Mouse (Mus musculus): Measurements from ENCODE around the gene Map1b. TPM values are rescaled to one million over a fixed set of nuclear protein-coding genes. Genes with fewer than 3 reads are reported as not detected.

Gene Map1b
- polyA plus RNA-seq, 1 experiment: not detected

DNA sequence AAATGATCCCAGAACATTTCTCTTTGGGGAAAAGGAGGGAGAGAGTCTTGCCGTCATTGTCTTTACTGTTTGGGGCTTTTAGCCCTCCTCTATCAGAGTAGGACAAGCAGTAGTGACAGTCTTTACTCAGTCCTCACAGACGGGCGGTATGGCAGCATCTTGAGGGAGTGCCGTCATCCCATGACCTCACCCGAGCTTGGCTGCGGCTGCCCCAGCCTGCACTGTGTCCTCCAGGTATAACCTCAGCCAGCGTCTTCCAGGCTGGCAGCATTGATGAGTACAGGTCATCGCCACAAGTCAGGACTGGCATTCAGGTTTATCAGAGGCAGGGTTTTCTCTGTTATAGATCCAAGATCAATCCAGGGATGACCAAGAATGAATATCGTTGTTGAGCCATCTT is 99.7 kb downstream of the Map1b start:
- Histone ChIP-seq H3K27me3 (replicated peaks) (no peaks in the 10 kb centered on the region), H3K36me3 (replicated peaks; ENCODE audit: low read length) (peaks cover 66% of the 10 kb centered on the region)
- TF ChIP-seq GATA1 (IDR thresholded peaks at IDR 0.05; ENCODE audit: borderline replicate concordance, low read length) (no peak), FLI1 (IDR thresholded peaks at IDR 0.05; ENCODE audit: low read length) (no peak)

DNA sequence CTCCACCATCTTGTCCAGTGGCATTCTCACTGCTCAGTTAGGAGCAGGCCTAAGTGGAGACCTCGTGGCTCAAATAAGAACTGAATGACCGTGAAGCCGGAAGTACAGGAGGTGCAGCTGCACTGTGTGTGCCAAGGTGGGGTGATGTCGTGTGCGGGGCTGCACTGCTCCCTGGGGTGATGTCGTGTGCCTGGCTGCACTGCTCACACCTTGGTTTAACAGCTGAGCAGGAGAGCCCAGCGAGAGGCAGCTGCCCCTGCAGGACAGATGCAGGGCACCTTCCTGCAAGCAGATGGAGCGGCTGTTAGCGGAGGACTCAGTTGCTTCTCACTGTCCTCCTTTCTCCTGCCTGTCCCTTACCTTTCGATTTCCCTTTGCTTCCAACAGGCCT is 102.0 kb downstream of the Map1b start:
- Histone ChIP-seq H3K4me3 (replicated peaks) (no peak overlapping the region), H3K36me3 (replicated peaks; ENCODE audit: low read length) (peaks cover 84% of the 10 kb centered on the region), H3K9me3 (no peaks in the 10 kb centered on the region), H3K4me1 (peaks cover 53% of the 10 kb centered on the region), H3K27me3 (replicated peaks) (no peaks in the 10 kb centered on the region)
- no peak for TF ChIP-seq FLI1 (IDR thresholded peaks at IDR 0.05; ENCODE audit: low read length)
- no peak for TF ChIP-seq GATA1 (IDR thresholded peaks at IDR 0.05; ENCODE audit: borderline replicate concordance, low read length)

More for the DNA sequence above, 99.7 kb downstream of the Map1b start:
- no peaks in the 10 kb centered on the region for H3K9me3 ChIP-seq
- peaks cover 42% of the 10 kb centered on the region for H3K4me1 ChIP-seq
- H3K4me3 ChIP-seq (replicated peaks): no peak overlapping the region

DNA sequence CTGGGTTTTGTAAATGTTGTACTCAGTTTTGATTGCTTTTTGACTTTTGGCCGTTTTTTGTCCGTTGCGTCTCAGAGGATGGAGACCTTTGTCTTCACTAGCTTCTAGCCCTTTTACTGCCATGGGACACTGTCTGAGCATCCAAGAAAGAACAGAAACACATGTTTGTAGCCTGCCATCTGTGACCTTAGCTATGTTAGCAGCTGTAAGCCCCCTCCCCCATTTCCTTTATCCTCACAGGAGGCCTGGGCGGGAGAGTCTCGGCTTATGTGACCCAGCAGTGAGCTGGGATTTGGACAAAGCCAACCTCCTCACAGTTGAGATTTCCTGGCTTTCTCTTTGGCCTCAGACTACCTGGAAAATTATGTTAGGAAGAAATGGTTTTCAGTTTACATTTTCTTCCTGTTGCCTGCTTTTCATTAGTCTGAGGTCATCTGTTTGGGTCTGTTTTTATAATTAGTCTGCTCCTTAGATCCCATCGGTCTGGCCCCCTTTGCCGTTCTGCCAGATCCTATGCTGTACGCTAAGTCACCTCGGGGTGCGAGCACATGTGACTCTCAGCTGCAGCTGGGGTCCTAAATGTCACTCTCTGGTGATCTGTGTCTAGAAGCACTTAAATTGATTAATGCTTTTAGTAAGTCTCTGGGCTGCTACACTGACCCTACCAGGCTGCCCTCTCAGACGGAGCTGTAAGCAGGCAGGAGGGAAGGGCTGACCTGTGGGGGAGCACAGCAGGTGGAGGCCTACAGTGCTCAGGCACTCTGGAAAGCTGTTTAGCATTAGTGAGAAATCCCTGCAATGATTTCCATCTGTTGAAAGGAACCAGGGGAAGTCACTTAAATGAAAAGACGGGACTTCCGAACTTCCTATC is 102.6 kb downstream of the Map1b start:
- TF ChIP-seq GATA1 (IDR thresholded peaks at IDR 0.05; ENCODE audit: borderline replicate concordance, low read length) (no peak), FLI1 (IDR thresholded peaks at IDR 0.05; ENCODE audit: low read length) (no peak)
- Histone ChIP-seq H3K36me3 (replicated peaks; ENCODE audit: low read length) (peaks cover 86% of the 10 kb centered on the region), H3K4me3 (replicated peaks) (no peak overlapping the region), H3K4me1 (peaks cover 51% of the 10 kb centered on the region), H3K27me3 (replicated peaks) (no peaks in the 10 kb centered on the region), H3K9me3 (no peaks in the 10 kb centered on the region)

DNA sequence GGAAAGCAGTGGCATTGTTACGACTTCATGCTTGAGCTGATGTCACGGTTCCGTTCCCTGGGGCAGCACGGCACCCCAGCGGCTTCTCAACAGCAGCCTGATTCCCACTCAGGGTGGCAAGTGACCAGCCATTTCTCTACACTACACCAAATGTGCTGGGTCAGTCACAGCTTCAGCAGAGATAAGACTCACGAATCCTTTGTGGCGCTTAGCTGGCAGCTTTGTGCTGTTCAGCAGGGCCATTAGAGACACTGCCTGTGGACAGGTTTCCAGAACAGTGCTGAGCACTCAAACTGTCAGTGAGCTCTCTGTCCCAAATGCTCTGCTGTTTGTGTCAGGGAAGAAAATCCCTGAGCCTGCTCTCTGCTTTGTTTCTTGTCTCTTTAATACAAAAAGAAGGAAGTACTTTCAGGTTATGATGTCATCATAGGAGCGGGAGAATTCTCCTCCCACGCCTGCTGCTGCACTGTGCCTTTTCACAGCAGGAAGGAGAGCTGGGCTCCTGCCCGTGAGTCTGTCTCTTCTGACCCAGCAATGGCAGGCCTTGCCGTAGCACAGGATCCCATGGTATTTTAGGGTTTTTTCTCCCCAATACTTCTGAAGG is 103.8 kb downstream of the Map1b start:
- Histone ChIP-seq H3K4me1 (peaks cover 51% of the 10 kb centered on the region), H3K36me3 (replicated peaks; ENCODE audit: low read length) (peaks cover 85% of the 10 kb centered on the region), H3K4me3 (replicated peaks) (peak overlapping the region; percentile 79), H3K9me3 (no peaks in the 10 kb centered on the region), H3K27me3 (replicated peaks) (no peaks in the 10 kb centered on the region)
- no peak for TF ChIP-seq FLI1 (IDR thresholded peaks at IDR 0.05; ENCODE audit: low read length)
- 0 out of 3 replicates have a peak, but pooled peaks have one; percentile 6 for TF ChIP-seq GATA1 (IDR thresholded peaks at IDR 0.05; ENCODE audit: borderline replicate concordance, low read length)

DNA sequence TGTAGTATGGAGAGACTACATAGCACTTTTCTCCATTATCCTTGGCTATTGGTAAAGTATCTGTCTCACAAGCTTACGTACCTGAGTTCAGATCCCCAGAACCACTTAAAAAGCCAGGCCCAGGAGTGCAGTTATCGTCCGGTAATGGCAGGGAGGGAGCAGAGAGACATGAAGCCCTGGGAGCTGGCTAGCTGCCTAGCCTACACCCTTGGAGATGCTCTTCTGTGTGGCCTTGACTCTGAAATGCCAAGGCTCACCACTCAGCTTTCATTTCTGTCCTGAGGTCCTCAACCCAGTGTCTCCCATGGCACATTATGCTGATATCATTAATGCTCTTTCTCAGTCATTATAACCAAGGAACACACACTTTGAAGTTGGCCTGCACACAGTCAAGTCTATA is 104.6 kb downstream of the Map1b start:
- no peak for TF ChIP-seq GATA1 (IDR thresholded peaks at IDR 0.05; ENCODE audit: borderline replicate concordance, low read length)
- TF ChIP-seq FLI1 (IDR thresholded peaks at IDR 0.05; ENCODE audit: low read length): no peak
- Histone ChIP-seq H3K36me3 (replicated peaks; ENCODE audit: low read length) (peaks cover 90% of the 10 kb centered on the region), H3K9me3 (no peaks in the 10 kb centered on the region), H3K27me3 (replicated peaks) (no peaks in the 10 kb centered on the region), H3K4me1 (peaks cover 51% of the 10 kb centered on the region), H3K4me3 (replicated peaks) (no peak overlapping the region)

DNA sequence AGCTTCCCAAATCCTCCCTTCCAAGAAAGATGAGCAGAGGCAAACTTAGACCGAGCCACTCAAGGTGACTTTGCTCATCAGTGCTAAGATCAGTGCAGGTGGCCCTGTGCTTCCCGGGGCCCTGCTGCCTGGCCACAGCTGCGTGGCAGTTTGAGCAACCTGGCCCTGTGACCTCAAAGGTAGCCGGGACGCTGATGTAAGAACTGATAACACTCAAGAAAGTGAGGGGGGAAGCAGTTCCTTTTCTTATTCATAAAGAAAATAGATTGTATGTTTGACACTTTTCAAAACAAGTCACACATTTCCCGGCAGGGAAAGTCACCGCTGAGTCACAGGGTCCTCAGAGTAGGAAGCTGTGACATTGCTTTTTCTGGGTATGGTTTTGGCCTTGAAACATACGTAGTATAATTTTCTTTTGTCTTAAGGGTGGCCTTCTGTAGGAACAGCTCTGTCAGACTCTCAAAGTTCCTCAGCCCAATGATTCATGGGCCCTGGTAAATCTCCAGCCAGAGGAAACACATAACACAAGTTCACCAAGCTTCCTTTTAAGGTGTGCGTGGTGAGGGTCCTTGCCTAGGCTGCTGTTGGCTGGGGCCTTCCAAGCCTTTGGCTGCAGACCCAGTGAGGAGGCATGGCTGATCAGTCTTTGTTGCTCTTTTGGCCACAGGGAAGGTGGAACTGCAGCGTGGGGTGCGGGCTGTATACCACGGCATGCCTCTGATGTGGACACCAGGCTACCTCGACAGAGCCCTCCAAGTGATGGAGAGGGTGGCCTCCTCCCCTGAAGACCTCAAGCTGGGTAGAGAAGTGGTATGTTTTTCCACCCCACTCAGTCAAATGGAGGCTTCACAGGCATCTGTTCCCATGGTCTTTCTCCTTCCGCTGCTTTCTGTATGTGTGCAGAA is 105.5 kb downstream of the Map1b start:
- TF ChIP-seq FLI1 (IDR thresholded peaks at IDR 0.05; ENCODE audit: low read length): no peak
- no peak for TF ChIP-seq GATA1 (IDR thresholded peaks at IDR 0.05; ENCODE audit: borderline replicate concordance, low read length)
- H3K27me3 ChIP-seq (replicated peaks): no peaks in the 10 kb centered on the region

DNA sequence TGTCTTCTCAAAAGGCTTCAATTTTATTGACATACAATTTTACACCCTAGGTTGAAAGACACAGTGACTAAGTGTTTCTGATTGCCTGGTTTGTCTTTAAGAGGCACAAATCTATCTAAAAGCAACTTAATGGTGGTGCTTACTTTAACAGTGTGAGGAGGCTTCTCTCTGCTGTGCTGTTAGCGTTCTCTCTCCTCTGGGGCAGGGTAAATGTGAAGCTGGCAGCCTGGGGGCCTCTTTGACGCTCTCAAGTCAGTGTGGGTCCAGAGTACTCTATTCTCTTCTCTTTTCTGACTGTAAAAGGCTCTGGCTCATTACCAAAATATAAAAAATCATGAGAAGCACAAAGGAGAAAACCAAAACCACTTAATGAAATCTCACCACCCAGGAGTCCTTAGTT is 107.1 kb downstream of the Map1b start:
- Histone ChIP-seq H3K27me3 (replicated peaks) (no peaks in the 10 kb centered on the region), H3K36me3 (replicated peaks; ENCODE audit: low read length) (peaks cover 86% of the 10 kb centered on the region), H3K4me1 (peaks cover 42% of the 10 kb centered on the region), H3K9me3 (no peaks in the 10 kb centered on the region), H3K4me3 (replicated peaks) (no peak overlapping the region)
- no peak for TF ChIP-seq GATA1 (IDR thresholded peaks at IDR 0.05; ENCODE audit: borderline replicate concordance, low read length)
- no peak for TF ChIP-seq FLI1 (IDR thresholded peaks at IDR 0.05; ENCODE audit: low read length)

More for the DNA sequence above, 105.5 kb downstream of the Map1b start:
- Histone ChIP-seq H3K36me3 (replicated peaks; ENCODE audit: low read length) (peaks cover 89% of the 10 kb centered on the region), H3K4me3 (replicated peaks) (peak overlapping the region; percentile 69), H3K9me3 (no peaks in the 10 kb centered on the region), H3K4me1 (peaks cover 47% of the 10 kb centered on the region)

DNA sequence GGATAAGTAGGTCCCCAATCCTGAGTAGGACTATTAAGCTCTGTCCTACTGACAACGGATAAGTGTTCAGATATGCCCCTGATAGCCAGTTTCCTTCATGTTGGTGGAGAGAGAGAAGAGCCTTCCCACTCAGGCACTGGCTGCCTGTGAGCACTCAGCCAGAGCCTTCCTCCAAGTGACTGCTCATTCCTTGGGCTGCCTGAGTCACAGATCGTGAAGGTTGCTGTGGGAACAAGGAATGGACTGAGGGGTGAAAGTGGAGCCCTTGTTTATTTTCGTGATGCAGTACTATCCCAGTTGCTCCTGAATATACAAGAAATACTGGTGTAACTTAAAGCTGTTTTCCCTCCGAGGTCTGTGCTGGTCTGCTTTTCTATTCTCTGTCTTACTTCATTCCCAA is 117.0 kb downstream of the Map1b start:
- H3K9me3 ChIP-seq: no peaks in the 10 kb centered on the region
- H3K36me3 ChIP-seq (replicated peaks; ENCODE audit: low read length): peaks cover 48% of the 10 kb centered on the region
- TF ChIP-seq FLI1 (IDR thresholded peaks at IDR 0.05; ENCODE audit: low read length) (no peak), GATA1 (IDR thresholded peaks at IDR 0.05; ENCODE audit: borderline replicate concordance, low read length) (no peak)
- no peak overlapping the region for H3K4me3 ChIP-seq (replicated peaks)
- peaks cover 19% of the 10 kb centered on the region for H3K4me1 ChIP-seq
- H3K27me3 ChIP-seq (replicated peaks): no peaks in the 10 kb centered on the region

DNA sequence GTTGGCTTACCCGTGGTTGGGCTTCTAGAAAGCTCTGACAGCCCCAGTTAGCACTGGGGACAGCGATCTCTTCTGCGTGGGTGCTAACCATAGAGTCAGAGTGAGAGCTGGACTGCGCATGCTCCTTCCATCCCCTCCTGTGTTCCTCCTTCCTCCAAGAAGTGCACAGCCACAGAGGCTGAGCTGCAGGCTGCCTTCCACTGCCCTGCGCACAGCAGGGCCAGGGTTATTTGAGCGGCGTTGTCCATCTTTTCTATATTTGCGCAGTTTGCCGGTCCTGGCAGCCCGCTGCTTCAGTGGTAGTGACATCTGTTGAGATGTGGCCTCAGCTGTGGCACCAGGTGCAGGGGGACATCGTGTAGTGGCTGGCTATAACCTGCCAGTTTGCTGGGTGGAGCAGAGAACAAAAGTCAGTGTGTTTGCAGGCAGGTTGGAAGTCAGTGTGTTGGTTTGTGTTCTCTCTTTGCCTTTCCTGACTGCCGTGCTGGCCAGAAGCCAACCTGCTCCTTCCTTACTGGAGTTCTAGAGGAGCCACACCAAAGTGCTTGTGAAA is 118.1 kb downstream of the Map1b start:
- no peaks in the 10 kb centered on the region for H3K9me3 ChIP-seq
- peaks cover 39% of the 10 kb centered on the region for H3K36me3 ChIP-seq (replicated peaks; ENCODE audit: low read length)
- H3K27me3 ChIP-seq (replicated peaks): no peaks in the 10 kb centered on the region
- H3K4me1 ChIP-seq: peaks cover 25% of the 10 kb centered on the region
- no peak for TF ChIP-seq GATA1 (IDR thresholded peaks at IDR 0.05; ENCODE audit: borderline replicate concordance, low read length)
- TF ChIP-seq FLI1 (IDR thresholded peaks at IDR 0.05; ENCODE audit: low read length): no peak
- H3K4me3 ChIP-seq (replicated peaks): no peak overlapping the region
